Mouse (Mus musculus): Measurements from ENCODE around the gene Ehmt2. TPM values are rescaled to one million over a fixed set of nuclear protein-coding genes. Genes with fewer than 3 reads are reported as not detected.

Gene Ehmt2
- total and polyA plus RNA-seq, 2 experiments from 2014 or later: 57.4 to 309 TPM

DNA sequence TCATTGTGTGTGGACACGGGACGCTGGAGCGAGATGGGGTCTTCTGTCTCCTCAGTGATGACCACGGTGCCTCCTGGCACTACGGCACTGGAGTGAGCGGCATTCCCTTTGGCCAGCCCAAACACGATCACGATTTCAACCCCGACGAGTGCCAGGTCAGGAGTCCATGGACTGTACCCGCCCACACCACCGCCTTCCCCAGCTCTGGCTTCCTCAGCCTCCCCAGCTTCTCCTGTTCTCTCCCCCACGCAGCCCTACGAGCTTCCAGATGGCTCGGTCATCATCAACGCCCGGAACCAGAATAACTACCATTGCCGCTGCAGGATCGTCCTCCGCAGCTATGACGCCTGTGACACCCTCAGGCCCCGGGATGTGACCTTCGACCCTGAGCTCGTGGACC is 35.8 kb downstream of the Ehmt2 start:
- no peaks in the 10 kb centered on the region for H3K27me3 ChIP-seq (ENCODE audit: insufficient read depth, low read length)
- H3K4me2 ChIP-seq (ENCODE audit: low read depth, low read length): no peak overlapping the region
- DNase-seq (ENCODE audit: low spot score) (no peak), ATAC-seq (no peak)
- no peak for TF ChIP-seq CTCF (IDR thresholded peaks at IDR 0.05; ENCODE audit: low read depth)
- peaks cover 20% of the 10 kb centered on the region for H3K36me3 ChIP-seq (ENCODE audit: insufficient read depth, low read length)
- H3K4me3 ChIP-seq (ENCODE audit: low read length): no peak overlapping the region
- H3K9me3 ChIP-seq (ENCODE audit: low read length): no peaks in the 10 kb centered on the region
- no peak overlapping the region for H3K27ac ChIP-seq
- H3K4me1 ChIP-seq (ENCODE audit: insufficient read depth, low read length): no peaks in the 10 kb centered on the region
- WGBS: 68% methylated on average over 24 of the region's 24 CpGs
- H3K9ac ChIP-seq (replicated peaks; ENCODE audit: low read length): no peak overlapping the region

DNA sequence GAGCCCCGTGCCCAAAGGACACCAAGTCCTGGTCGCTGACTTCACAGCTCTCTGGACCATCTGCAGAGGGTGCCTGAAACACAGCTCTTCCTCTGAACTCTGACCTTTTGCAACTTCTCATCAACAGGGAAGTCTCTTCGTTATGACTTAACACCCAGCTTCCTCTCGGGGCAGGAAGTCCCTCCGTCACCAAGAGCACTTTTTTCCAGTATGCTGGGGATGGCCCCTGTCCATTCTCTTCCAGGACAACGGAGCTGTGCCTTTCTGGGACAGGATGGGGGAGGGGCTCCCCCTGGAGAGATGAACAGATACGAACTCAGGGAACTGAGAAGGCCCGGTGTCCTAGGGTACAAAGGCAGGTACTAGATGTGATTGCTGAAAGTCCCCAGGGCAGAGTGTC is 36.6 kb downstream of the Ehmt2 start:
- DNase-seq (ENCODE audit: low spot score): no peak
- H3K9ac ChIP-seq (replicated peaks; ENCODE audit: low read length): no peak overlapping the region

DNA sequence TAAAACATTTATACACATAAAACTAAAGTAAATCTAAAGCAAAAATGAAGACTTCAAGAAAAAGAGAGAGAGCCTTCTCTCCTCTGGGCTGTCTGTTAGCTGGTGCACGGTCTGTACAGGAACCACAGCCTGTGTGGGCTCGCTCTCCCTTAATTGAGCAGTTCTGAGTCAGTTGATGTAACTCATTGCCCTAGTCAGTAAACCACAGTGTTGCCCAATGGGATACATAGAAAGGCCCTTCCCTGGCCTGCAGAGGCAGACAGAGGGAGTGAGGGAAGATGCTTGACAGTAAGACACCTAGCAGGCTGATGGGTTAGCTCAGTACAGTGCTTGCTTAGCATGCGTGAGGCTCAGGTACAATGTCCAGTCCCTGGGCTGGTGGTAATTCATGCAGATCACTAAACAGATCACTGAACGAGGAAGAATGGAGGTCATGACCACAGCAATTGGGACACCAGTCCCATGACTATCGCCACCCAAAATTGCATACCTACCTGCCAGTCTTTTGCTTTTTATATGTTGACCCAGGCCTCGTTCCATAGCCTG is 39.8 kb downstream of the Ehmt2 start:
- peaks cover 15% of the 10 kb centered on the region for H3K36me3 ChIP-seq (ENCODE audit: insufficient read depth, low read length)
- DNase-seq (ENCODE audit: low spot score) (no peak), ATAC-seq (no peak)
- no peaks in the 10 kb centered on the region for H3K4me1 ChIP-seq (ENCODE audit: insufficient read depth, low read length)
- no peak overlapping the region for H3K27ac ChIP-seq
- H3K9ac ChIP-seq (replicated peaks; ENCODE audit: low read length): no peak overlapping the region
- WGBS: 85% methylated on average over 6 of the region's 6 CpGs
- H3K9me3 ChIP-seq (ENCODE audit: low read length): no peaks in the 10 kb centered on the region
- no peak overlapping the region for H3K4me2 ChIP-seq (ENCODE audit: low read depth, low read length)
- TF ChIP-seq CTCF (IDR thresholded peaks at IDR 0.05; ENCODE audit: low read depth): no peak
- no peaks in the 10 kb centered on the region for H3K27me3 ChIP-seq (ENCODE audit: insufficient read depth, low read length)
- H3K4me3 ChIP-seq (ENCODE audit: low read length): no peak overlapping the region

More for the DNA sequence above, 36.6 kb downstream of the Ehmt2 start:
- no peak for TF ChIP-seq CTCF (IDR thresholded peaks at IDR 0.05; ENCODE audit: low read depth)
- no peak for ATAC-seq
- no peaks in the 10 kb centered on the region for H3K4me1 ChIP-seq (ENCODE audit: insufficient read depth, low read length)
- no peak overlapping the region for H3K27ac ChIP-seq
- no peak overlapping the region for H3K4me2 ChIP-seq (ENCODE audit: low read depth, low read length)
- peaks cover 20% of the 10 kb centered on the region for H3K36me3 ChIP-seq (ENCODE audit: insufficient read depth, low read length)
- WGBS: 52% methylated on average over 8 of the region's 8 CpGs
- no peak overlapping the region for H3K4me3 ChIP-seq (ENCODE audit: low read length)
- no peaks in the 10 kb centered on the region for H3K9me3 ChIP-seq (ENCODE audit: low read length)
- H3K27me3 ChIP-seq (ENCODE audit: insufficient read depth, low read length): no peaks in the 10 kb centered on the region

GRCm38 (mm10) chr17:34941344-34942041 is 43.2 kb downstream of the Ehmt2 start:
- no peak for TF ChIP-seq CTCF (IDR thresholded peaks at IDR 0.05; ENCODE audit: low read depth)
- Histone ChIP-seq H3K27me3 (ENCODE audit: insufficient read depth, low read length) (no peaks in the 10 kb centered on the region), H3K9ac (replicated peaks; ENCODE audit: low read length) (peak overlapping the region; percentile 3; the same call in 1 of the 2 replicates), H3K27ac (no peak overlapping the region), H3K4me2 (ENCODE audit: low read depth, low read length) (peak overlapping the region; percentile 46), H3K4me1 (ENCODE audit: insufficient read depth, low read length) (no peaks in the 10 kb centered on the region), H3K4me3 (ENCODE audit: low read length) (peak overlapping the region; percentile 2), H3K9me3 (ENCODE audit: low read length) (no peaks in the 10 kb centered on the region), H3K36me3 (ENCODE audit: insufficient read depth, low read length) (no peaks in the 10 kb centered on the region)
- WGBS: 7% methylated on average over 15 of the region's 15 CpGs
- ATAC-seq (0 out of 2 replicates have a peak, but pooled peaks have one; percentile 24), DNase-seq (ENCODE audit: low spot score) (no peak)

- TF ChIP-seq CTCF (IDR thresholded peaks at IDR 0.05; ENCODE audit: low read depth): no peak
- Histone ChIP-seq H3K4me3 (ENCODE audit: low read length) (no peak overlapping the region), H3K9me3 (ENCODE audit: low read length) (no peaks in the 10 kb centered on the region), H3K27me3 (ENCODE audit: insufficient read depth, low read length) (no peaks in the 10 kb centered on the region), H3K27ac (no peak overlapping the region), H3K36me3 (ENCODE audit: insufficient read depth, low read length) (no peaks in the 10 kb centered on the region), H3K4me2 (ENCODE audit: low read depth, low read length) (no peak overlapping the region), H3K4me1 (ENCODE audit: insufficient read depth, low read length) (no peaks in the 10 kb centered on the region), H3K9ac (replicated peaks; ENCODE audit: low read length) (no peak overlapping the region)
- DNase-seq (ENCODE audit: low spot score) (no peak), ATAC-seq (no peak)
- WGBS: 89% methylated on average over 4 of the region's 4 CpGs
Measured at GRCm38 (mm10) chr17:34943128-34943815, 45.0 kb downstream of the Ehmt2 start.

DNA sequence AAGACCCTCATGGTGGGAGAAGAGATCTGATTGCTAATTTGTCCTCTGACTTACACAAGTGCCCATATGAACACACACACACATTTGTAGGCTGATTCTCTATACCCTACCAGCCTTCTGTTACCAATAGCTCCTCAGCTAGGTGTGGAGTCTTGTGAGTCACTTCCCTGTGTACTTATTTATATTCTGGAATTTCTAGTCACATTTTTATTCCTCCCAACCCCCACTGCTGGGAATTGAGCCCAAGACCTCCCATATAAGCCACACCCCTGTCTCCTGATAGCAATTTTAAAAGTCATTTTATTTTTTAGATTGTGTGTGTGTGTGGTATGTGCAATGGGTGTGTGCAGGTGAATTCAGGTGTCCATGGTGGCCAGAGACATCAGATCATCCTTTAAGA is 46.1 kb downstream of the Ehmt2 start:
- Histone ChIP-seq H3K27me3 (ENCODE audit: insufficient read depth, low read length) (no peaks in the 10 kb centered on the region), H3K36me3 (ENCODE audit: insufficient read depth, low read length) (no peaks in the 10 kb centered on the region), H3K27ac (no peak overlapping the region), H3K4me1 (ENCODE audit: insufficient read depth, low read length) (no peaks in the 10 kb centered on the region), H3K4me2 (ENCODE audit: low read depth, low read length) (no peak overlapping the region), H3K9ac (replicated peaks; ENCODE audit: low read length) (no peak overlapping the region), H3K9me3 (ENCODE audit: low read length) (no peaks in the 10 kb centered on the region), H3K4me3 (ENCODE audit: low read length) (no peak overlapping the region)
- no peak for TF ChIP-seq CTCF (IDR thresholded peaks at IDR 0.05; ENCODE audit: low read depth)
- ATAC-seq: no peak
- no peak for DNase-seq (ENCODE audit: low spot score)
